Mouse (Mus musculus): ENCODE measurements around the gene Wdr35.
"Not testable (repeated sequence)": the region's sequence is repeated elsewhere in the genome, so short reads cannot be mapped to it uniquely, and the experiment has no call there.

Wdr35 gene

DNA sequence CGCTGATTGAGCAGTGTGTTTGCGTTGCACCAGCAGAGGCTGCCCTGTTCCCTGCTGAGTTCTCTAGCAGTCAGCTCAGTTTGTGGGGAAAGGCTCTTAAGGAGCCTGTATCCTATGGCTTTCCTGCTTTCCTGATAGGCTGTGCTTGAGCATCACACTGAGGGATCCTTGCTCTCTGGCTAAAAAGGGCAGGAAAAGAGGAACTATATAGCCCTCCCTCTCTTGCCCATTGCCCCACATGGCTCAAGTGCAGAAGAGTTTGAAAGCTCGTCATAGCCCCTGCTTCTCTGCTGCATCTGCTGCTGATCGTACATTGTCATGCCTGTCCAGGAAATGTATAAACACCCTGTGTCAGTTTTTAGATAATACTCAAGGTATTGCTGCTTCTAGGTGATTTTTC lies 33.5 kb downstream of the Wdr35 start:
- in situ Hi-C loops (cut with MboI) = loop anchor here (5.0 to 10.0 kb wide), 2 partner anchors 115 to 232 kb away; partner anchors contain the start of gene Sdc1

DNA sequence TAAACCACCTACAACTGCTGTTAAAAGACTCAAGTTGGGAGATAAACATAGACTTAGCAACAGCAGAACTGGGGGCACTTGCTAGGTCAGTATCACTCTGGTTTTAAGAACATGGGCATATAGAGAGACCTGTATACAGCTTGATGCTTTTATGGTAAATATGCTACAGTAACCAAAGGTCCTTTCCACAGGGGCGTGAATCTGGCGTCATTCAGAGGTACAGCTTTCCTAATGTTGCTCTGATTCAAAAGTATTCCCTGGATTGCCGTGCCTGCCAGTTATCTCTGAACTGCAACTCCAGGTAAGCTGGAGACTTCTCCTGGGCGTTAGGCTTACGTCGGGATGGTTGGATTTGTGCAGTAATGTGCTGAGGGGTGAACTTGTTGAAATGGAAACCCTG lies 34.1 kb downstream of the Wdr35 start:
- in situ Hi-C loops (cut with MboI) = loop anchor here (5.0 to 10.0 kb wide), 2 partner anchors 116 to 233 kb away; partner anchors contain the start of gene Sdc1

DNA sequence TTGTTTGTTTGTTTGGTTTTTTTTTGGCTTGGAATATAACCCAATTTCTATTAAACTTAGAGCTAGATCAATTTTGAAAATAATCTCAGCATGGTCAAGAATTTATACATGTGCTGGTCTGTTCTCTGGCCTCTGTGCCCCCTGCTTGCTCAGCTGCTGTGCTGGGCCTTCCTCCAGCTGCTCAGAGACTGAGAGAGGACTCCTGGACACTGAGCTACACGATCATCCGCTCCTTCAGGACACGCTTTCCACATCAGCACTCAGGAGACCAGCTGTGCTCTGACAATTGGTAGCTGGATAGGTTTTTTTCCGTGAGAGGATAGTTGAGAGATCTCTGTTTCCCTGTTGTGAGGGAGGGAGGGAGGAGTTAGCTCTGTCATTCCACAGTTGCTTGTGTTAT lies 36.6 kb downstream of the Wdr35 start:
- in situ Hi-C loops (cut with MboI) = no loop called here

DNA sequence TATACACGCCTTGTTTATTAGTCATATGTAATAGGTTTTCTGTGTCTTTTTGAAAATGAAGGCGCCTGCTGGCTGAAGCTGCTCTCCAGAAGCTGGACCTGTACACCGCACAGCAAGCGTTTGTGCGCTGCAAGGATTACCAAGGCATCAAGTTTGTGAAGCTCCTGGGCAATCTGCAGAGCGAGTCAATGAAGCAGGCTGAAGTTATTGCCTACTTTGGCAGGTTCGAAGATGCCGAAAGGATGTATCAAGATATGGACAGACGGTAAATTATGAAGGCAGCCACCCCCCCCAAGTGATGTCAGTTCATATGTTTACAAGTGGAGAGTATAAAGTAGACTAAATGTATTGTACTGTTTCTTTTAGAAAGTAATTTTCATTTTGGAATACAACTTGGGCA lies 42.7 kb downstream of the Wdr35 start:
- in situ Hi-C loops (cut with MboI) = no loop called here

DNA sequence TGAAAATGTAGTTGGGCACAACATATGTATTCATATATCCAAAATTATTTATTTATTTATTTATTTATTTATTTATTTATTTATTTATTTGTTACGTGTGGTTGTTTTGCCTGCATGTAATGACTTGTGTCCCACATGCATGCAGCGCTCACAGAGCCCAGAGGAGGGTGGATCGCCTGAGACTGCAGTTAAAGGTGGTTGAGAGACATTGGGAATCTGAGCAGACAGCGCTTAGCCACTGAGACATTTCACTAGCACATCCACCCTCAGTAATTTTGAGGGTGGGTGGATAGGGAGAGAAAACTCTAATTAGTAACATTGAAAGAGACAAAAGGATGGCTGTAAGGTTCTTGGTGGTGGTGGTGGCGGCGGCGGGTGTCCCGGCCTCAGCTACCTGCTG lies 46.7 kb downstream of the Wdr35 start:
- in situ Hi-C loops (cut with MboI) = no loop called here

DNA sequence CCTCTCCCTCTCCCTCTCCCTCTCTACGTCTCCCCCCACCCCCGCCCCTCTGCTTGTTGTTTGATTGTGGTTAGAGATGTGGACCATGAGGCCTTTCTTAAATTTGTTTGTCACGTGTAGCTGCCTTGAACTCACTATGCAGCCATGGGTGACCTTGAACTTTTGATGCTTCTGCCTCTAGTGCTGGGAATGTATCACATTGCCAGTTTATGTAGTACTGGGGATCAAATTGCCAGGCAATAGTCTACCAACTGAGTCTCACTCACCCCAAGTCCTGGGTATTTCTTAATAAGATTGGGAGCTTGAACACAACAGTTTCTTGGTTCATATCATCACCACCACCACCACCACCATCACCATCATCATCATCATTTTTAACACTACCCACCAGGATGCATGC lies 47.3 kb downstream of the Wdr35 start:
- in situ Hi-C loops (cut with MboI) = no loop called here

DNA sequence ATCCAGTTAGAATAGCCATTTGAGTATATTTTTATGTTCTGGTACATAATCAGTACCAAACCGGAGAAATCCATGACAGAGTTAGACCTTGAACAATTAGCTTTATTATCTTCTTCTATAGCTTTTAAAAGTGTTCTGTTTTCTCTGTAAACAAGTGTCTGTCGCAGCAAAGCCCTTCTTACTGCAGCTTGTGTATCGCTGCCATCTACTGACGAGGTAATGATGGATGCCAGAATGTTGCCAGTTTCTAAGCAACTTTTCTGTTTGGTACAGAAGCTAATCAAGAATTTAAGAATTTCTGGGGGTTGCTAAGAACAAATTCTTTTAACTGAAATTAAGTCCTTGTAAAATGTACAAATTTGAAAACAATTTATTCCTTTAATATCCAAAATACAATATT lies 49.3 kb downstream of the Wdr35 start:
- in situ Hi-C loops (cut with MboI) = no loop called here

DNA sequence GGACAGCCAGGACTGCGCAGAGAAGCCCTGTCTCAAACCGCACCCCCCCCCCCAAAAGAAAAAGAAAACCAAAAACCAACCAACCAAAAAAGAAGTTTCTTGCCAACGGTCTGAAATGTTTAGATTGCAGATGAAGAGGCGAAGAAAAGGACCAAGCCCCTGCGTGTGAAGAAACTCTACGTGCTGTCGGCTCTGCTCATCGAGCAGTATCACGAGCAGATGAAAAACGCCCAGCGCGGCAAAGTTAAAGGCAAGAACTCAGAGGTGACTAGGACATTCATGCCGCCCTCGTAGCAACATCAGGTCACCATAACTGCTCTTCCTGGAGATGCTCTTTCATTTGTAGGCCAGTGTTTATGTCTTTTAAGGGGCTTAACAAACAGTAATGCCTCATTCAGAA lies 50.4 kb downstream of the Wdr35 start:
- in situ Hi-C loops (cut with MboI) = no loop called here

DNA sequence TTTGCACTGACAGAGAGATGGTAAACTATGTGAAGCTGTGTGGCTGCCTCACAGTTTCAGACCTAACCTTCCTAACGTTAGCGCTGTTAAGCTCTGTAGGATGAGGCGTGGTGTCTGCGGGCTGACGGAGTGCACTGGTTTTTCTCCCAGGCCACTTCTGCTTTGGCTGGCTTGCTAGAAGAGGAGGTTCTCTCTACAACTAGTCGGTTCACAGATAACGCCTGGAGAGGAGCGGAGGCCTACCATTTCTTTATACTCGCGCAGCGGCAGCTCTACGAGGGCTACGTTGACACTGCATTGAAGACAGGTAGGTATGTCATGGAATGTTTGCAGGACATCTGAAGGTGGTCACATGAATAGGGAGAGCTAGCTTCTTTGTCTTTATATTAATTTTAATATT lies 51.0 kb downstream of the Wdr35 start:
- in situ Hi-C loops (cut with MboI) = no loop called here

DNA sequence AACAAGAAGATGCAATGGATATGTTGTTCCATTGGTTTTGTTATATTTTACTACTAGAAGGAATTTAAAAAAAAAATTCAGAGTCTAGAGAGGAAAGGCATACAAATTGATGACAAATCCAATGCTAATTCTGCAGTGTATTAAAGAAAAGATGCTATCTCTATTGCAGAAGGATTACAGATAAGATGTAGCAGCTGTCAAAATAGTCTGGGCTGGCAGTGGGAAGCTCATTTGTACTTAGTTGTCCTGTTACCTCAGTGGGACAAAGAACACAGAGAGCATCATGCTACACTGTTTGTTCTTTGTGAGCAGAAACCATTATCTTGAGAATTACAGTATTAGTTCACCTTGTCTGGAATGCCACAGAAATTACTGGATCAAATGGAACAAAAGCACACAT lies 53.2 kb downstream of the Wdr35 start:
- in situ Hi-C loops (cut with MboI) = no loop called here

DNA sequence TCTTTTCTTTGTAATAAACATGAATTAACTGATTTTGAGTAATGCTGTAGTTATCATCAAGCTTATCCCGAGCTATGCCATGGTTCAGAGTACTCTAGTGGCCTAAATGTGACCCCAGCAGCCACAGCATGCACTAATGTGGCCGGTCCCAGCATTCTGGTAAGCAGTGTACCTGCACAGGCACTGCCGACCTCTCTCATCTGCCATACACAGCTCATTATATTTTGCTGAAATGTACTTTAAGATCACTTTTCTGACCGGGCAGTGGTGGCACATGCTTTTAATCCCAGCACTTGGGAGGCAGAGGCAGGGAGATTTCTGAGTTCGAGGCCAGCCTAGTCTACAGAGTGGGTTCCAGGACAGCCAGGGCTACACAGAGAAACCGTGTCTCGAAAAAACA lies 55.1 kb downstream of the Wdr35 start:
- in situ Hi-C loops (cut with MboI) = not testable (repeated sequence)

DNA sequence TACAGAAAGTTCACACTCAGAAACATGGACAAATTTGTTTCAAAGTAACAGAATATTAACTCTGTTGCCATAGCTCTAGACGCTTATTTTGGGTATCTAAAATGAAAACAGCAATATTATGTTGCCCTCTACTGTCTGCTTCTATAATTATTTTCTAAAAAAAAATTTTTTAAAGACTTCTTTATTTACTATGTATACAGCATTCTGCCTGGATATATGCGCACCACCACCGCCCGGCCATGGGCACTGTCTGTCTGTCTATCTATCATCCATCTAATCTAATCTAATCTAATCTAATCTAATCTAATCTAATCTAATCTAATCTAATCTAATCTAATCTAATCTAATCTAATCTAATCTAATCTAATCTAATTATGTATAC lies 55.8 kb downstream of the Wdr35 start:
- in situ Hi-C loops (cut with MboI) = no loop called here

DNA sequence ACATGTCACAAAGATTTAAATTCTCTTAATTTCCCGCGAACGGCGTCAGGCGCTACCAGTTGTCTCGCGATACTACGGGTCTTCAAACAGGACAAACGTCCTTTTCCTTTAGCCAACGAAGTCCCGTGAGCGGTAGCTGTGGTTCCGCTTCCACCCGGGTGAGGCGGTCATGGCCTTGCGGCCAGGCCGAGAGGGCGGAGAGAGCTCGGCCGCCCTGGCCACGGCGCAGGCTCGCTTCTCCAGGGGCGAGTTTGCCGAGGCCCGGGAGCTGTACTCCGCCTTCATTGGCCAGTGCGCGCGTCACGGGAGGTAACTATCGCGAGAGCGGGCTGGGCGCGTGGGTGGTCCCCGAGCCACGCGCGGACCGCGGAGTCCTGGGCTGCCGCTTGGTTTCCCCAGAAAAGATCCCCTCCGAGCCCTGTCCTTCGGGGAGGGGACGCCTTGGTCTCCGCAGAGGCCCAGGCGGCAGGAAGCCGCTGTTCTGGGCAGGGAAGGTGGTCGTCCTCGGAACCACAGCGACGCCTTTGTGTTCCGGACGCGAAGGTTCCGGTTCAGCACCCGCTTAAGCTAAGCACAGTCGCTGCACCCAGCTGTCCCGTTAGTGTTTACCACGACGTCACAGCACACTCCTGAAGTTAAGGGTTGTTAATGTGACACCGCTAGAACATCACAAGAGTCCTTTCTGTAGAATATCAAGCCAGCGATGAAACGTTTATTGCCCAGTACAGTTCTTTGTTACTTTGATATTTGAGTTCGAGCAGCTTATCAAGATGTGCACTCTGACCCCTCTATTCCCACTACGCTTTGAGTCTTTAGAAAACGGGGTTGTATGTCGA lies 56.4 kb downstream of the Wdr35 start, which contains the start of gene Ttc32:
Gene Ttc32, plus strand, starts transcription at position 110 of the 836 bp plus-strand sequence.
- in situ Hi-C loops (cut with MboI) = no loop called here

DNA sequence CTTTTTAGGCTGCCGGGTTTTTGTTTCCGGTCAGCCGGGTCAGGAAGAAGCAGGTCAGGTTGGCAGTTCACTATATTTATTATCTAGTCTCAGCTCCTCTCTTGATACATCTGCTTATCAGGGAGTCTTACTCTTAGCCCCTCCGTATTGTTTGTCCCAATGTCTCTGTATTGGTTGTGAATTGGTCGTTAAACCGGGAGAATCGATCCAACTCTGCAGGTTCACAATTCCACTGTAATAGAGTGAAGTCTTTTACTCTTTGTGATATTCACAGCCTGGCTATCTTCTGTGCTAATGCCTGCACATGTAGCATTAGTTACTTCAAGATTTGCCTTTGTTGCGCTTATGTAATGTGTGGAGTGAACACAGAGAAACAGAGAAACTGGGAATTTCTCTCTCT lies 57.5 kb downstream of the Wdr35 start:
- in situ Hi-C loops (cut with MboI) = no loop called here

DNA sequence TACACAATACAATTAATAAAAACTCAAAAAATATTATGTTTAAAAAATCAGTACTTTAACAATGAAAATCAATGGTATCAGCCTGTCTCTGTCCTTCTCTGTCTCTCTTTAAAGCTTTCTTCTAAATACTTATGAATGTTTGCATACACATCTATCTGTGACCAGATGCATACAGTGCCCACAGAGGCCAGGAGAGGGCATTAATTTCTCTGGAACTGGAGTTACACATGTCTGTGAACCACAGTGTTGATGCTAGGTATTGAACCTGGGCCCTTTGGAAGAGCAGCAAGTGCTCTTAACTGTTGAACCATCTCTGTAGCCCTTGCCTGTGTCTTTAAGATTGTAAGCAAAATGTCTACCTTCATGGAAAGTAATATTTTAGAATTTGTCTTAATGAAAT lies 59.4 kb downstream of the Wdr35 start:
- in situ Hi-C loops (cut with MboI) = no loop called here

DNA sequence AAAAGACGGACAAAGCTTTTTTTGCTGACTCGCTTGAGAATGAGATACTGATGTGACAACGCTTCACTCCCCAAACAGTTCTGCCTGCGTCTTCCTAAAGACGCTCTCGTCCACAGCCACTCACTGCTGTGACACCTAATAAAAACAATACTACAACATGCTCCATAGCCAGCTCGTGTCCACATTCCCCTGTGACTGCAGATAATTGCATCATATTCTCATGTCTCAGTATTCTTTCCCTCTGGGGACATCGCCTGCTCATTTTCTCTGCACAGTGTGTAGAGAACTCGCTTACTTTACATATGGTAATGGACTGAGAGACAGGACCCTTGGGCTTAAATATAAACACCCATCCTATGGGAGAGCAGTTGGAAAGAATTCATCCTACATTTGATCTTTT lies 62.7 kb downstream of the Wdr35 start:
- in situ Hi-C loops (cut with MboI) = no loop called here

DNA sequence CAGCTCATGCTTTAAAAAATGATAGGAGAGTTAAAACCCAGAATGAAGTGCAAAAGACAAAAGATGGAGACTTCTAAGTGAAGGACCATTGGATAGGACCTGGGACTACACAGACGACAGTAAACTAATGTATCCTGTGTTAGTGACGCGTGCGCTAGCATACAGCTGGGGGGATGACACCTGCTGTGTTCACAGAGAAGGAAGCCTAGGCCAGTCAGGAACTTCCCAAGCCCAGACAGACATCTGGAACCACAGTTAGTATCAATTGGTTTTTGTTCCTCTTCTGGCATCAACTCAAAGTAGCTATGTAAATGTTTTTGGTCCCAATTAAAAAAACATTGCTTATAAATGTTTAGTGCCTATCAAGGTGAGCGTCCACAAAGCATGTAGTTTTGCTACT lies 66.5 kb downstream of the Wdr35 start:
- in situ Hi-C loops (cut with MboI) = no loop called here

DNA sequence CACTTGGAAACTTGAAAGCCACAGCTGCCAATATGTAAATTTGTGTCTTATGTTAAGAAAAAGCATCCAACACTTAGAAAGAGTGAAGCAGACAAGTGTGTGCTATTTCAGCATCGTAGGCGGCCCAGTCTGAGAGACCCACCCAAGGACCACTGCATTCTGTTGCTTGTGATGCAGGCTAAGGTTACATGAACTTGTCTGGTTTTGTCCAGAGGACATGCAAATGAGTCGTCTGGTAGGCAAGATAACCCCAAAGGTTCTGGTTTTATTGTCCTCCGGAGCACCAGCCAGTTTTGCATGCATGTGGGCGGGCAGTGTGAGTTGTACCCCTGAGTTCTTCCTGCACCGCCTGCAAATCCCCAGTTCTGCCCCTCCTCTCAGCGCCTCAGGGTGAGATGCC lies 67.0 kb downstream of the Wdr35 start:
- in situ Hi-C loops (cut with MboI) = no loop called here

DNA sequence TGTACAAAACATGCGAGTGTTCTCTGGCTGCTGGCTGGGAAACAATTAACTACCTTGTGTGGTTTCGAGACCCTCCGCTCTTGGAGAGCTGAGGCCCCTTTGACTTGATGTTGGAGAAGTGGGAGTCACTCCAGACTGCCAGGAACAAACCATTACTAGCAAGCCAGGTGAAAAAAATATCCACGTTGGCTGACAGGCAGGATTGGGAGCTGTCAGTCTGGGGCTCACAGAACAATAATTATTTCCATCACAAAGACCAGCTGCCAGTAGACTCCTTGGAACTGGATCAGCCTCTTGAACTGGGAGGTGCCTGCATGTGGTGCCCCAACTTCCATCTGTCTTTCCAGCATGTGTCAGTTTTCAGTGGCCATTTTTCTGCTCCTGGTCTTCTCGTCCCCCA lies 68.6 kb downstream of the Wdr35 start:
- in situ Hi-C loops (cut with MboI) = no loop called here

DNA sequence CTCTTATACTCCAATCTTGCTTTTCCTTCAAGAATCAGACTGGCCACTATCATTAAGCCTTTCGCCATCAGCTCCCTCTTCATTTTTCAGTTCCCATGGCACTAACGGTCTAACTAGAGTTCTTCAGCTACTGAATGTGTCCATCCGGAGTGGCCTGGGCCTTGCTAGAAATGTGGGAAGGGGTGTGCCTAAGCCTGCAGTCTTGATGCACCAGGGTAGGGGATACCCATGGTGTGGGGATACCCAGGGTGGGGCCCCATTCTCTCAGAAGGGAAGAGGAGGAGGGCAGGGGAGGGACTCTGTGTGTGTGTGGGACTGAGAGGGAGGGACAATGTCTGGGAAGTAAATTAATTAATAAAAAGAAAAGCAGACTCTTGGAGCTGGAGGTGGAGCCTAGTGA lies 69.1 kb downstream of the Wdr35 start:
- in situ Hi-C loops (cut with MboI) = no loop called here

DNA sequence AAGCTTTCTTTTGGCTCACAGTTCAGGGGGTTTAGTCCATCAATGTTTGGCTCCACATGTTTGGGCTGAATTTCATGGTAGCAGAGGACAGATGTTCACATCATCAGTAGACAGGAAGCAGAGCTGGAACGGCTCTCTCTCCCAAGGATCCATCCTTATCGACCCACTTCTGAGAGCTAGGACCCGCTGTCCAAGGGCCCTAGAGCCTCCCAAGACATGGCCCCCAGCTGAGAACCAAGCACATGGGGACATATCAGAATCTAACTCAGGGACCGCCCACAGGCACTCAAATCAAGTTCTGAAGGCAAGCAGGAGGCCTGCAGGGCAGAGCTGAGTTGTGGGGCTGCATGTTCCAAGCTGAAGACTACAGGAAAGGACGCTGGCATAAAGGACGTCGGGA lies 71.0 kb downstream of the Wdr35 start:
- in situ Hi-C loops (cut with MboI) = no loop called here

DNA sequence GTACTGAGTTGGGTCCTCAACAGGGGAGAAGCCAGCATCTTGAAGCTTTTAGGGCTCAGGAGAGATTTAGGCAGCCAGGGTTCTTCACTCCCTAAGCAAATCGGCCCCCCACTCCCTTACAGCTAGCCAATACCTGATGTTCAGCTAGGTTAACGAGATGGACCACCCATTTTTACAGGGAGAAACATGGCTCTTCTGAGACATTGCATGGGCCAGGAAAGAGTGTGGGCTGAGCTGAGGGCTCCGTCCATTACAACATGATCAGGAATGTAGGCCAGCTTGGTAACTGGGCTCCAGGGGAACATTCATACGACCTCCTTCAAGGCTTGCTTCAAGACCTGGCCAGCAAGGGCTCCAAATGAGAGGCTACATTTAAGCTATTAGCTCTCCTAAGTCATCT lies 73.0 kb downstream of the Wdr35 start:
- in situ Hi-C loops (cut with MboI) = no loop called here

DNA sequence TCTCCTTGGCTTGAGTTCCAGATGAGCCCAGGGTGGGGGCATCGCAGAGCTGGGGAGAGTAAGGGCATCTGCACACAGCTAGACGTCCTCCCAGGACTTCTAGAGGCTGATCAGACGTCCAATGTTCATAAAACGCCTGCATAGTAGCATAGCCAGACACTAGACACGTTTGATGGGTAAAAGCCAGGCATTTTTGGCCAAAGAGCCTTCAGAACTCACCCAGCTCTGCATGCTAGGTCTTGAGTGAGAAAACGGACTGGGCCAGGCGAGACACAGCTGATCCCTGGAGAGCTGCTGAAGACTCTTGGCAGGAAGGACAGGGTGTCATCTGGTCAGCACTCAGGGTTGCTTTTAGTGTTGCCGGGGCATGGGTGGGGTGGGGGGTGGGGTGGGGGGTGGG lies 74.4 kb downstream of the Wdr35 start:
- in situ Hi-C loops (cut with MboI) = no loop called here

DNA sequence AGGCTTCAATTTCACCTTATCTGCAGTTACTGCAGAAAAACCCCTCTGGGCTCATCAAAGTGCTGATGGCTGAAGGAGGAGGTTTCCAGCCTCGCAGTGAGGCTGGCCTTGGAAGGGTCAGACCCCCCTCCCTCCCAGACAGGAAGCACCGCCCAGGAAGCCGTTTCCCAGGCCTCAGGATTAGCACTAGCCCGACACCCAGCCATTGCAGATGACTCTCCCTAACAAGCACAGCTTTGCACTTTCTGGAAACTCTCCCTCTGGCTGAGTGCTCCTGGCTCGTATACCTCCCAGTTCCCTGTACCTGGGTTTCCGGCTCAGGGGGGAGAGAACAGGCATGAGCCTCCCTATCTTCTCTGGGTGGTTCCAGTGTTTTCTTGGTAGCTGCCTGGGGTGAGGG lies 77.1 kb downstream of the Wdr35 start:
- in situ Hi-C loops (cut with MboI) = loop anchor here (10.0 to 25.0 kb wide), 3 partner anchors 511 to 1536 kb away; partner anchors contain the start of gene Osr1
